Mouse (Mus musculus) lung, embryonic 16.5 days (tissue): ENCODE measurements around the gene Slc9a3r2. TPM values are rescaled to one million over a fixed set of nuclear protein-coding genes. Genes with fewer than 3 reads are reported as not detected.

Experiments
- ATAC-seq: fragments of 200-750 bp; cut with Nextera tagmentation; 2 replicates; pipeline ENCODE4 v1.8.0; 2017; ENCODE audit warnings: low read depth, mild to moderate bottlenecking, moderate library complexity
- H3K27ac ChIP-seq: fragments of 300-500 bp; sonication (generic); 2 replicates; pipeline ENCODE4 v1.5.1; 2014; ENCODE audit warnings: mild to moderate bottlenecking, control low read depth, low read length
- H3K27me3 ChIP-seq: fragments of 300-500 bp; sonication (generic); 2 replicates; pipeline ENCODE4 v1.6.1; 2014; ENCODE audit warnings: low read depth, low read length, mixed read lengths; ENCODE audit not compliant: control insufficient read depth, insufficient read depth
- H3K36me3 ChIP-seq: fragments of 300-500 bp; sonication (generic); 2 replicates; pipeline ENCODE4 v1.6.1; 2014; ENCODE audit warnings: low read length; ENCODE audit not compliant: control insufficient read depth, insufficient read depth
- H3K4me1 ChIP-seq: fragments of 300-500 bp; sonication (generic); replicated peaks from 2 replicates; pipeline ENCODE4 v1.6.1; 2014; ENCODE audit warnings: low read length, mixed read lengths; ENCODE audit not compliant: control insufficient read depth, insufficient read depth
- H3K4me2 ChIP-seq: fragments of 300-500 bp; sonication (generic); 2 replicates; pipeline ENCODE4 v1.6.1; 2014; ENCODE audit warnings: low read depth, low read length, control low read depth
- H3K4me3 ChIP-seq: fragments of 300-500 bp; sonication (generic); 2 replicates; pipeline ENCODE4 v1.5.1; 2014; ENCODE audit warnings: mild to moderate bottlenecking, low read length, control low read depth
- H3K9ac ChIP-seq: fragments of 300-500 bp; sonication (generic); 2 replicates; pipeline ENCODE4 v1.6.1; 2014; ENCODE audit warnings: low read length, control low read depth
- H3K9me3 ChIP-seq: fragments of 300-500 bp; sonication (generic); 2 replicates; pipeline ENCODE4 v1.6.1; 2016; ENCODE audit warnings: low read length; ENCODE audit not compliant: control insufficient read depth
- WGBS: fragments of 180-500 bp; shearing (Covaris S2); extraction: QIAGEN DNeasy Blood & Tissue Kit; methylation state at CpG from one replicate; pipeline ENCODE4 v1.1.7; 2014; 5-methylcytosine and 5-hydroxymethylcytosine counted together
- polyA plus RNA-seq: library from polyadenylated mRNA; unstranded; fragments of >200 nt; fragmentation: Nextera tagmentation; extraction: Ambion mirVana; gene quantifications from 2 replicates; pipeline ENCODE4 v1.2.1, GENCODE M21; 2015

Slc9a3r2 gene
- polyA plus RNA-seq, 1 experiment from 2014 or later: 98.1 TPM

- ATAC-seq: no peak
- Histone ChIP-seq H3K4me3 (no peak overlapping the region), H3K27ac (no peak overlapping the region), H3K9ac (no peak overlapping the region), H3K4me1 (no peaks in the 10 kb centered on the region), H3K9me3 (no peaks in the 10 kb centered on the region), H3K4me2 (no peak overlapping the region), H3K36me3 (peaks cover 25% of the 10 kb centered on the region), H3K27me3 (no peaks in the 10 kb centered on the region)
- 60% methylated on average over 2 of the region's 2 CpGs for WGBS
Observed at GRCm38 (mm10) chr17:24610711-24611110, 39.4 kb downstream of the Slc9a3r2 start.

GRCm38 (mm10) chr17:24608874-24609273 is 41.3 kb downstream of the Slc9a3r2 start:
- Histone ChIP-seq H3K4me3 (no peak overlapping the region), H3K4me1 (no peaks in the 10 kb centered on the region), H3K9me3 (no peaks in the 10 kb centered on the region), H3K27ac (no peak overlapping the region), H3K4me2 (no peak overlapping the region), H3K9ac (no peak overlapping the region), H3K36me3 (peaks cover 14% of the 10 kb centered on the region; the same call in 1 of the 2 replicates), H3K27me3 (no peaks in the 10 kb centered on the region)
- no peak for ATAC-seq
- WGBS: 90% methylated on average over 8 of the region's 8 CpGs

DNA sequence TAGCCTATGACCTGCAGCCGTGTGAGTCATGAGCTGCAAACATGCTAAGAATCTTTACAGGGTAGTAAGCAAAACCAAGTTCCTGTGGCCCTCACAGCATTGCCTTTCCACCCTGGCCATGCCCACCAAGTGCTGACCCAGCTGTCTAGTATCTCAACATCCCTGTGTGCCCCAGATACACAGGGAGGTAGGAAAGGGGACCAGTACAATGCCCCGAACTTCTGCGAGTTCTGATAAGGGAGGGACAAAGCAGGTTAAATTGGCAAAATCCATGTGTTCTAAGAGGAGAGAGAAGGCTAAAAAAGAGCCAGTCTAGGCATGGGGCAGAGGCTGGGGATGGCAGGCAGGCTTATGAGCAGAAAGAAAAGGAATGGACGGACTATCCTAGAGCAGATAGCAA is 41.8 kb downstream of the Slc9a3r2 start:
- Histone ChIP-seq H3K36me3 (peaks cover 14% of the 10 kb centered on the region; the same call in 1 of the 2 replicates), H3K27ac (no peak overlapping the region), H3K4me3 (no peak overlapping the region), H3K9ac (no peak overlapping the region), H3K9me3 (no peaks in the 10 kb centered on the region), H3K4me1 (no peaks in the 10 kb centered on the region), H3K4me2 (no peak overlapping the region), H3K27me3 (no peaks in the 10 kb centered on the region)
- 91% methylated on average over 4 of the region's 4 CpGs for WGBS
- no peak for ATAC-seq

DNA sequence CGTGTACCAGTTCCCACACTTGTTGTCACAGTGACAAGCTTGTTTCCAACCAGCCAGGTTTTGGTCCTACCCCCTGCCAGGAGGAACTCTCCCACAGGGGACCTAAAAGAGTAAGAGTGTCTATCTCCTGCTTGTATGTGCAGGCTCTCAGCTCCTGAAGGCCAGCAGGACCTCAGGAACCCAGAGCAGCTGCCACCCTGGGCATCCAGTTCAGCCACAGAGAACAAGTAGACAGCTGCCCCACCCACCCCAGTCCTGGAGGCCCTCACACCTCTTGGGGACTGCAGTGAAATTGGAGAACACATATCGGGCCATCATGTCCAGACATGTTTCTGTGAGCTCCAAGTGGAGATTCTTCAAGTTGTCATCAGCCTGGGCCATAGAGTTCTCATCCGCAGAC is 45.6 kb downstream of the Slc9a3r2 start:
- no peaks in the 10 kb centered on the region for H3K9me3 ChIP-seq
- H3K4me3 ChIP-seq: no peak overlapping the region
- WGBS: 85% methylated on average over 3 of the region's 3 CpGs
- ATAC-seq: no peak
- no peak overlapping the region for H3K27ac ChIP-seq
- peaks cover 21% of the 10 kb centered on the region for H3K36me3 ChIP-seq
- no peak overlapping the region for H3K4me2 ChIP-seq
- no peaks in the 10 kb centered on the region for H3K27me3 ChIP-seq
- no peak overlapping the region for H3K9ac ChIP-seq
- H3K4me1 ChIP-seq: no peaks in the 10 kb centered on the region

GRCm38 (mm10) chr17:24603961-24604360 is 46.2 kb downstream of the Slc9a3r2 start:
- Histone ChIP-seq H3K27ac (no peak overlapping the region), H3K27me3 (no peaks in the 10 kb centered on the region), H3K36me3 (peaks cover 27% of the 10 kb centered on the region), H3K9ac (no peak overlapping the region), H3K4me2 (no peak overlapping the region), H3K4me3 (no peak overlapping the region), H3K9me3 (no peaks in the 10 kb centered on the region), H3K4me1 (no peaks in the 10 kb centered on the region)
- no peak for ATAC-seq
- 84% methylated on average over 8 of the region's 8 CpGs for WGBS

GRCm38 (mm10) chr17:24600502-24600901 is 49.6 kb downstream of the Slc9a3r2 start:
- Histone ChIP-seq H3K27ac (no peak overlapping the region), H3K4me3 (no peak overlapping the region), H3K4me2 (no peak overlapping the region), H3K27me3 (no peaks in the 10 kb centered on the region), H3K9me3 (no peaks in the 10 kb centered on the region), H3K36me3 (peaks cover 39% of the 10 kb centered on the region), H3K9ac (no peak overlapping the region), H3K4me1 (no peaks in the 10 kb centered on the region)
- no peak for ATAC-seq
- WGBS: 90% methylated on average over 4 of the region's 4 CpGs

DNA sequence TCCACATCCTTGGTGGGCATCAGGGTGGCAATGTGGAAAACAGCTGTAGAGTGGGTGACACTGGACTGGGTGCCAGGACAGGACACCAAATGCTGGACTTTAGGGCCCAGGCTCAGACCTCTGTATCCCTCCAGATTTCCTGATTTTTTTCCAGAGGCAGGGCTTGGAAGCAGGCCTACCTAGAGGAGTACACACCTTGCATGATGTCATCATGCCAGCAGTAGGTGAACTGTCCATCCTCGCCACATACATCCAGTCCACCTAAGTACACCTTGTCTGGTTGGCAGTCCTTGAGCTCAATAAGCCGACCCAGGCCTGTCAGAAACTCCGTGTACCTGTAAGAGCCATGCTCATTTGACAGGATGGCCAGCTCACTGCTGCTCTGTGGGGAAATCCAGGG is 52.1 kb downstream of the Slc9a3r2 start:
- H3K4me1 ChIP-seq: 0 out of 2 replicates have a peak, but pooled peaks cover 3% of the 10 kb centered on the region
- H3K27me3 ChIP-seq: no peaks in the 10 kb centered on the region
- H3K4me2 ChIP-seq: no peak overlapping the region
- no peak overlapping the region for H3K4me3 ChIP-seq
- no peak overlapping the region for H3K9ac ChIP-seq
- peaks cover 59% of the 10 kb centered on the region for H3K36me3 ChIP-seq
- no peak overlapping the region for H3K27ac ChIP-seq
- no peak for ATAC-seq
- WGBS: 82% methylated on average over 3 of the region's 3 CpGs
- H3K9me3 ChIP-seq: no peaks in the 10 kb centered on the region

DNA sequence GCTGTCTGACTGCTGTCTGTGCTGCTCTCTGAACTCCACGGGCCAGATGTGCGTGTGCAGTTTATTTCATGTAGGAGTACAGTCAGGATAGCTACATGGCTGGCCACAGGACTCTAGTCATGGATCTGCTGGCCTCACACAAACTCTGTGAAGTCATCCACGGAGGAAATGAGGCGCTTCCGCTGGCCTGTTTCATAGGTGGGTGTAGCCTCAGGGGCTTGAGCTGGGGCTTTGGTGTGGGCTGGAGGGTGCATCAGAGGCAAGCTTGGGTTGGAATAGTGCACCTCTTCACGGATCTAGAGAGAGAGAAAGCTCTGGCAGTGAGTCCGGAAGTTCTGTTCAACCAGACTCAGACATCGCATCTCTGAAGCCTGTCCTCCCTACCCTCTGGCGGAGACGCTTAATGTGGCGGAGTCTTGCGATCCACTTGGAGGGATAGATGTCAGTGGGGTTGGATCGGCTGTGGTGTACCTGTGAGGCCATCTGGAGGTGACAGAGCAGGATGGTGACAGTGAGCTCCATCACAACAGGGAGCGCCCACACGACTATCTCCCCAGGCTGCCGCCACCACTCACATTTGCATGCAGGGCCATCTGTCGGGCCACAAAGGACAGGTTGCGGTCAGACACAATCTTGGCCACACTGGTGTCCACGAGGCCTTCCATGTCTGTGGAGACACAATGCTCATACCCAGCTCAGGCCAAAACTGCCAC is 53.5 kb downstream of the Slc9a3r2 start:
- no peak overlapping the region for H3K27ac ChIP-seq
- H3K9ac ChIP-seq: no peak overlapping the region
- WGBS: 83% methylated on average over 19 of the region's 19 CpGs
- H3K4me1 ChIP-seq: 0 out of 2 replicates have a peak, but pooled peaks cover 3% of the 10 kb centered on the region
- H3K4me2 ChIP-seq: no peak overlapping the region
- no peaks in the 10 kb centered on the region for H3K27me3 ChIP-seq
- H3K4me3 ChIP-seq: no peak overlapping the region
- no peaks in the 10 kb centered on the region for H3K9me3 ChIP-seq
- ATAC-seq: no peak
- peaks cover 60% of the 10 kb centered on the region for H3K36me3 ChIP-seq

DNA sequence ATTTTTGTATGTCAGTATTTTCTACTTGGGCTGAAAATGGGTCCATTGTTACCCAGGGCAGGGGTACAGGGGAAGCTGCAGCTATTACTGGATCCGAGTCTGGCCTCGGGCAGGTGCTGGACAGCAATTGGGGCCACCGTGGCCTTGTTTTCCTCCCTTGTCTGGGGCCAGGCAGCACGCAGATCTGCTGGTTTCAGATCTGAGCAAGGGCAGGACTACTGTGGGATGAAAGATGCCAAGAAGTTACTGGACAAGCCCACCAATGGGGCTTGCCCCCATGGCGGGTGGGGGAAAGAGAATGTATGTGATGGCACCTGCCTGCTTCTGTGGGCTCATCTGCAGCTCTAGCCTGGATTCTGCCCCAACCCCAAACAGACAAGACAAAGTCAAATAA is 54.1 kb downstream of the Slc9a3r2 start:
- Histone ChIP-seq H3K27ac (no peak overlapping the region), H3K9ac (no peak overlapping the region), H3K4me1 (0 out of 2 replicates have a peak, but pooled peaks cover 3% of the 10 kb centered on the region), H3K9me3 (no peaks in the 10 kb centered on the region), H3K27me3 (no peaks in the 10 kb centered on the region), H3K4me2 (no peak overlapping the region), H3K36me3 (peaks cover 65% of the 10 kb centered on the region), H3K4me3 (no peak overlapping the region)
- no peak for ATAC-seq
- WGBS: 79% methylated on average over 5 of the region's 5 CpGs
